Mouse (Mus musculus): ENCODE results near the gene Kdm2b. TPM values are rescaled to one million over a fixed set of nuclear protein-coding genes. Genes with fewer than 3 reads are reported as not detected.

Gene Kdm2b
- polyA plus RNA-seq, 1 experiment from 2014 or later = 108 TPM

DNA sequence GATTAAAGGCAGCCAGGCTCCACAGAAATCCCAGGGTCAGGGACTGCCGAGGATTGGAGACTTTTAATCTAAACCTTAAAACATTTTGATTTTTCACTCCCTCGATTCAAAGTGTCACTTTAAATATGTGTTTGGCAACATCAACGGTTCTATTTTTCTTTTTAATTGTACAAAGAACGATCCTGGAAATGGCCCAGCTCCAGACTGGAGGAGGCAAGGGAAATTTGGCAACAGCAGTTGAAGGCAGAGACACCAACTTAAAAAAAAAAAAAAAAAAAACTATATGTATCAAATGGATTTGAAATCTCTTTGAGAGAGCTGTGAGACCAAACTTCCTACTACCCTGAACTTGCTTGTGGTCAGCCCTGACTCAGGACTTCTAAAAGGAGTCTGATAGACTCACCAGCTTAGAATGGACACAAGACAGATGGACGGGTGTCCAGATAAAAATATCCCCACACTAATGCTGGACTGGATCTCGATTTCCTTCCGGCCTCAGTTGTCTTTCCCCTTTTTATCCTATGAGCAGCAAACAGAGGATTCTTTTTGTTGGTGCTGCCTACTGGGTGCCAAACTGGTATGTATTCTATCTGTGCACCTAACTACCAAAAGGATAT is 19.4 kb upstream of the Kdm2b start:
- 84% methylated on average over 7 of the region's 7 CpGs for WGBS
- no peak overlapping the region for H3K4me3 ChIP-seq (replicated peaks)

DNA sequence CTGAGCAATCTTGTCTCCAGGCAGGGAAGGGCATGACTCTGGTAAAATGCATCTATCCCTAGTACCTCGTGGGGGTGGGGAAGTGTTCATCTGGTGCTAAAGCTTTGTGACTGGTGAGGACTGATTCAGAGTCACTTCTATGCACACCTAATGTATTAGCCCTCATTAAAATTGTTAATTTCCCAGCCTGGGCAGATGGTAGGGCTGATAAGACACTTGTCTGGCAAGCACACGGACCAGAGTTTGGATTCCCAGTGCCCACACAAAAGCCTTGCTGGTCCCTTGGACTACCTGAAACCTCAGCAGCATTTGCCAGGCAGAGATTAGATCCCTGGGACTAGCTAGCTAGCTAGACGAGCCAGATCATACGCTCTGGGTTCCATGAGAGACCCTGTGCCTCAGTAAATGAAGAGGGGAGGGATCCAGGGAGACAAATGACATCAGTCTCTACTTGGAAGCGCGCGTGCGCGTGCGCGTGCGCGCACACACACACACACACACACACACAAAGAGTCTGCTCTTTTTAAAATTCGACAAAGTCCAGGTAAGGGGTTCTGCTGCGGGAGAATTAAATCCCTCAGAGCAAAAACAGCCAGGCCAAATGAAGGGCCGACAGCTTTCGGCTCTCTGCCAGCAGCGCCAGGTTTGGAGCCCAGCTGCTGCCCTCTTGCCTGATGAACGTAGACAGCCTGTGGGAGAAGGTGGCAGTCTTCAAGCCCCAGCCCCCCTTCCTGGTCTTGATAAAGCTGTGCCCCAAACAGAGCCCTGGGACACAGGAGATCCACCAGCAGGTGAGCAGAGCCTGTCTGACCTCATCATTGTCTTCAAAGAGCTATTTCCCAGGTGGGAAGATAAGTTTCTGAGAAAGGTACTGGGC is 16.3 kb upstream of the Kdm2b start:
- no peaks in the 10 kb centered on the region for H3K9me3 ChIP-seq
- no peak for ATAC-seq (ENCODE audit: low FRiP score)

More for the DNA sequence above, 19.4 kb upstream of the Kdm2b start:
- H3K4me2 ChIP-seq = no peak overlapping the region
- no peaks in the 10 kb centered on the region for H3K36me3 ChIP-seq (replicated peaks)
- no peak for ATAC-seq (ENCODE audit: low FRiP score)
- no peaks in the 10 kb centered on the region for H3K27me3 ChIP-seq
- no peak overlapping the region for H3K9ac ChIP-seq
- H3K4me1 ChIP-seq = peaks cover 9% of the 10 kb centered on the region; the same call in 1 of the 2 replicates
- no peaks in the 10 kb centered on the region for H3K9me3 ChIP-seq
- H3K27ac ChIP-seq = no peak overlapping the region

DNA sequence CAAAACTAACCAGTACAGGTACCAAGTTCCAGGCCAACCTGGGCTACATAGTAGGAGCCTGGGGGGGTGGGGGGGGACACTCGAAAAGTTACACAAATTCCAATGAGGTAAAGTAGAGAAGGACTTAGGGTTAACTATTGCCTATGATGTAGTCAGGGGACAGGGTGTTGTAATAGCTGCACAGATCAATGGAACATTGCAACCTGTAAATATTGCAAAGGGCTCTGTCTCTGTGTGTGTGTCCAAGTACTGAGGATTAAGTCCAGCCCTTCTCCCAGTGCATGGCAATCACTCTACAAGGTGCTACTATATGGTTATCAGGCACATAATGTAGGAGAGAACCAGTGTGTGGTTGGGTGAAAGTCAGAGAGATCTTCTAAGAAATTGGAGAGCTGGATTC is 11.3 kb upstream of the Kdm2b start:
- Histone ChIP-seq H3K36me3 (replicated peaks) (no peaks in the 10 kb centered on the region), H3K9me3 (no peaks in the 10 kb centered on the region), H3K4me3 (replicated peaks) (no peak overlapping the region), H3K27ac (no peak overlapping the region), H3K27me3 (no peaks in the 10 kb centered on the region), H3K9ac (no peak overlapping the region), H3K4me1 (peaks cover 12% of the 10 kb centered on the region), H3K4me2 (no peak overlapping the region)
- 63% methylated on average over 1 of the region's 1 CpGs for WGBS
- no peak for ATAC-seq (ENCODE audit: low FRiP score)

More for the DNA sequence above, 16.3 kb upstream of the Kdm2b start:
- 62% methylated on average over 19 of the region's 19 CpGs for WGBS
- Histone ChIP-seq H3K36me3 (replicated peaks) (no peaks in the 10 kb centered on the region), H3K4me2 (peak overlapping the region; percentile 6; the same call in 1 of the 2 replicates), H3K27me3 (no peaks in the 10 kb centered on the region), H3K9ac (no peak overlapping the region), H3K4me1 (peaks cover 16% of the 10 kb centered on the region), H3K27ac (peak overlapping the region; percentile 76), H3K4me3 (replicated peaks) (no peak overlapping the region)

DNA sequence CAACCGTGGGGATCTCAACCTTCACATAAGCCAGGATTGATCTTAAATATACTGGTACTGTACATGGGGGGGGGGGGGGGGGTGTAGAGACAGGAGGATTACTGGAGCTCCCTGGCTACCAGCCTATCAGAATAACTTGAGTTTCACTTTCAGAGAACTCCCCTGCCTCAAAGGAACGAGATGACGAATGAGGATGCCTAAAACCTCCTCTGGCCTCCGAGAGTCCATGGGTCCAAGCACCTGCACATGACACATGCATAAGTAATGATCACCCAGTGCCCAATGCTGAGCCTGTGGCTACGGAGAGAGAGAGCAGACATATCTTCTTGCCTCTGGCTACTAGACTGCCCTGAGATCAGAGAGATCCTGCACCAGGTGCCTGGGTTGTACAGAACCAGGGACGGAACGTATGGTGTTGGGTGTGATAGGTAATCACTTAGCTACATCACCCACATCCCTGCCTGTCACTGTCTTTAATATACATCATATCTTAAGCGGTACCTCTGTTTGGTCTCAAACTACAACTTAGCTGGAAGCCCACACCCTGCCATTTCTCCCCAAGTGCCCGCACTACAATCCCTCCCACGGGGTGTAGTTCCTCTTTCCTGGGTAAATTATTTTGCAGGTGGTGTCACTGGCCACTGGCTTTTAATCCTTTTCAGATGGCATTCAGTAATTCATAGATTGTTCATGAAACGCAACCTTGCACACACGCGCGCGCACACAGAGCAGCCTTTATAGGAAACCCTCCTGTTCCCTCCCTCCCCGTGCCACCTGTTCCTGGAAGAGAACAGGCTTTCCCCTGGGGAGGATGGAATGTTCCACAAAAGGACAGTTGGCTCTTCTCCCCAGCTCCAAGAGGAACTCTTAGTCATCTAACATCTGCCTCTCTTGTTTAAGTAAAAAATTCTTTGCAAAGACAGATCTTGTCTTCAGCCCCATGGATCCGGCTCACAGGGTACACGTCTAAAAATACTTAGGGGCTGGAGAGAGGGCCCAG is 7.9 kb upstream of the Kdm2b start:
- Histone ChIP-seq H3K4me2 (no peak overlapping the region), H3K4me3 (replicated peaks) (no peak overlapping the region), H3K9ac (no peak overlapping the region), H3K27ac (no peak overlapping the region), H3K36me3 (replicated peaks) (no peaks in the 10 kb centered on the region), H3K9me3 (no peaks in the 10 kb centered on the region), H3K4me1 (peaks cover 19% of the 10 kb centered on the region), H3K27me3 (no peaks in the 10 kb centered on the region)
- WGBS = 94% methylated on average over 18 of the region's 18 CpGs
- no peak for ATAC-seq (ENCODE audit: low FRiP score)

DNA sequence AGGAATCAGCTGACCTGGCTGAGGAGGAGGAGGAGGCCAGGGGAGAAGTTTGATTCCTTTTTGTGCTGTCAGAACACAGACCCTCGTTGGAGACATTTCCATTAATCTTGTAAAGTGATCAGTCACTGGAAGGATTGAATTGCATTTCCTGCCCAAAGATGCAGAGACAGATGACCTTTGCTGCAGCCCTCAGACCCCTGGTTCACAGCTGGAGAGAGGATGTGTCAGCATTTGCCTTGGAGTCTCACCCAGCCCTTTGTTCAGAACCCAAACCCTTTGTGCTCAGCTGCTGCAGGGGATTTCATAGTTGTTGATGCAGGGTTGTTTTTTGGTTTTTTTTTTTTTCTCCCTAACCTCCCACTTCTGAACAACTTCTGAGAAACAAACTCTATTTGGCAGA is 5.3 kb upstream of the Kdm2b start:
- Histone ChIP-seq H3K36me3 (replicated peaks) (no peaks in the 10 kb centered on the region), H3K4me2 (no peak overlapping the region), H3K4me3 (replicated peaks) (no peak overlapping the region), H3K9ac (no peak overlapping the region), H3K9me3 (no peaks in the 10 kb centered on the region), H3K4me1 (peaks cover 36% of the 10 kb centered on the region), H3K27ac (no peak overlapping the region; the same call in 1 of the 2 replicates), H3K27me3 (no peaks in the 10 kb centered on the region)
- 0% methylated on average over 1 of the region's 1 CpGs for WGBS
- ATAC-seq (ENCODE audit: low FRiP score) = no peak

DNA sequence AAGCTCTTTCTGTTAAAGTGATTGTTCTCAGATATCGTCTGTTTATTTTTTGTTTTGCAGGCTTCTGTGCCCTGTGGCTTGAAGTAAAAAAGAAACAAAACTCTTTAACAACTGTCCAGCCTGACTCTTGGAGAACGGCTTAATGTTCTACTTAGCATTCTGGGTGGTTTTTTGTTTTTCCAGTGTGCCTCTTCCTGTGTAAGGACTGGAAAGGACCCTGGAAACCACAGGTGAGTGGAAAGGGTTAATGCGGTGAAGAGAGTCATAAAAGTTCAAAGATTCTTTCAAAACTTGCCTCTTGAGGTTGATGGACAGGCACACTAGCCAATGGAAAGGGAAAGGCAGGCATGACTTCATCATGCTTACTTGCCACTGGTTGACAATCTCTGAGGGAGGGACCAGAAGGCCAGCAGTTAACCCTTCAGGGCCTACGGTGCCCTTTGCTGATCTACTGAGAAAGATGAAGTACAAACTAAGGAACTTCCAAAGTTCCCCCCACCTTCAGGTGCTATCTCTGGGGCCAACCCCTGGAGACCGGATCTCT is 4.8 kb upstream of the Kdm2b start:
- no peak overlapping the region for H3K9ac ChIP-seq
- no peak overlapping the region for H3K4me3 ChIP-seq (replicated peaks)
- no peaks in the 10 kb centered on the region for H3K27me3 ChIP-seq
- H3K36me3 ChIP-seq (replicated peaks) = no peaks in the 10 kb centered on the region
- peaks cover 41% of the 10 kb centered on the region for H3K4me1 ChIP-seq
- no peak overlapping the region for H3K4me2 ChIP-seq
- peak; percentile 87 for ATAC-seq (ENCODE audit: low FRiP score)
- H3K9me3 ChIP-seq = no peaks in the 10 kb centered on the region
- 11% methylated on average over 5 of the region's 5 CpGs for WGBS
- no peak overlapping the region; the same call in 1 of the 2 replicates for H3K27ac ChIP-seq

DNA sequence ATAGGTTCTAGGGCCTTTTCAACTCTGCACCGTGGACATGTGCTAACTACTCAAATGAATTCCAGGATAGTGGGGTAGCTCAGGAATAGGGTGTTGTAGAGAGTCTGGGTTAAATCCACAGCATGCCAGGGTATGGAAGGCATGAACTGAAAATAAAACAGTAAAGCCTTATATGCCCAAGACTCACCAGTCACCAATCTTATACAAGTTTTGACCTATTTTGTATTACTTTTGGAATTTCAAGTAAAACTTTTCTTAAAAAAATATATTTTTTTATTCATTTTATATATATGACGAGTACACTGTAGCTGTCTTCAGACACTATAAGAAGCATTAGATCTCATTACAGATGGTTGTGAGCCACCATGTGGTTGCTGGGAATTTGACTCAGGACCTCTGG is 4.2 kb upstream of the Kdm2b start:
- no peak overlapping the region for H3K4me3 ChIP-seq (replicated peaks)
- H3K36me3 ChIP-seq (replicated peaks) = no peaks in the 10 kb centered on the region
- peaks cover 43% of the 10 kb centered on the region for H3K4me1 ChIP-seq
- H3K9ac ChIP-seq = no peak overlapping the region
- H3K27me3 ChIP-seq = no peaks in the 10 kb centered on the region
- no peak overlapping the region for H3K4me2 ChIP-seq
- WGBS = 48% methylated on average over 2 of the region's 2 CpGs
- no peak overlapping the region for H3K27ac ChIP-seq
- no peaks in the 10 kb centered on the region for H3K9me3 ChIP-seq
- ATAC-seq (ENCODE audit: low FRiP score) = no peak

DNA sequence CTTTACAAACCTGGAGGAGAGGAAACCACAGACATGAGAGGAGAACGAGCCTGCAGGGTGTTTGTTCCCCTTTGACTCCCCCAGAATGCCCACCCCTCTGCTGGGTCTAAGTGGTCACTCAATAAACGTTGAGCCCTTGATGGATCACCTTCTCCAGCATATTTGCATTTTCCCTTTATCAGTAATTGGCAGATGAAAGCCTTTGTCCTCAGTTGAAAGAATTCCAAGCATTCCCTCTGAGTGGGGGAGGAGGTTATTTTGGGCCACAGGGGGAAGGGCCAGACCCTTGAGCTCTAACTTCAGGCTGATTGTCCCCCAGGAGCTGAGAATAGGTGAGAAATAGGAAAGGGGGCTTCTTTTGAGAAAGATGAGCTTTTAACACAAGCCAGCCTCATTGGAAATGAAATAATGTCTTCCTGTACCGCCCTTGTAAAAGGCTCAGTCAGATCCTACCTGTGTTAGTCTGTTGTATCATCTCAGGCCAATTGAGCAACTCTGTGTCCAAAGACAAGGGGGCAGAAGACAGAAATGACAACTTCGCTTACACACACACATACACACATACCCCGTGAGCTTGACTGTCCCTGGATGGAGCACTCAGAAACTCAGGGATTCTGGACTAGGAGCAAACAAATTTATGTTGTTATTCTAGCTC is 1.9 kb upstream of the Kdm2b start:
- Histone ChIP-seq H3K4me1 (peaks cover 59% of the 10 kb centered on the region), H3K4me2 (peak overlapping the region; percentile 96), H3K9ac (peak overlapping the region; percentile 74), H3K27ac (peak overlapping the region; percentile 50; the same call in 1 of the 2 replicates), H3K9me3 (no peaks in the 10 kb centered on the region), H3K27me3 (no peaks in the 10 kb centered on the region), H3K4me3 (replicated peaks) (peak overlapping the region; percentile 60; the same call in 1 of the 2 replicates), H3K36me3 (replicated peaks) (no peaks in the 10 kb centered on the region)
- 29% methylated on average over 5 of the region's 5 CpGs for WGBS
- no peak for ATAC-seq (ENCODE audit: low FRiP score)

DNA sequence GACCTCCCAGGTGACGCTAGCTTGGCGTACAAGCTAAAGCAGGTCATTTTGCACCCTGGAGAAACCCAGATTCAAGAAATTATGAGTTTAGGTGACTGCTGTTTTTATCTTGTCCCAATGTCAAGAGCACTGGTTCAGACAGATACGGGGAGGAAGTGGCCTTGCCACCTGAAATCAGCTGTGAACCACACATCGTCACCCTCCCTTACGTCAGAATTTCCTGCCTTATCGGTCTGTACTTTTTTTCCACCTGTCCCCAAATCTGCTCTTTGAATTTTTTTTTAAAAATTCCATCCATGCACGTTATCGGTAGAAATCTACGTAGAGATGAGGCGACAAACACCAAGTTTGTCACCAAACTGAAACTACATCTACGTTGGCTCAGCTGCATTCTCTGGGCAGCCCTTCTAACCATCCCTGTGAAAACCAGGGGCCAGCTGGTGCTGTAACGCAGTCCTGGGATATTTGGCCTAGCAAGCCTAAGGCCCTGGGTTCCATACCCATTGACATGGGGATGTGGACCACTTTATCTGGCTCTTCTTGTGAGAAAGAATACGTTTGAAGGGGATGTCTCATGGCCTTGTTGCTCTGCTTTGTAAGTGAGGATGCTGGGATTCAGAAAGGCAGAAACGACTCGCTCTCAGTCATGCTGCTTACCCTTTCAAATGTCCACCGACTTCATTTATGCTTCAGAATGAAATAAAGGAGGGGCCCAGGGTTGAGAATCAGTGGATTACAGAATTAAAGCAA is 963 bp upstream of the Kdm2b start:
- no peak for ATAC-seq (ENCODE audit: low FRiP score)
- H3K27me3 ChIP-seq = no peaks in the 10 kb centered on the region; the same call in 1 of the 2 replicates
- H3K4me2 ChIP-seq = peak overlapping the region; percentile 96
- peaks cover 67% of the 10 kb centered on the region for H3K4me1 ChIP-seq
- peak overlapping the region; percentile 60 for H3K4me3 ChIP-seq (replicated peaks)
- peak overlapping the region; percentile 82; the same call in 1 of the 2 replicates for H3K27ac ChIP-seq
- H3K9me3 ChIP-seq = no peaks in the 10 kb centered on the region
- 11% methylated on average over 16 of the region's 16 CpGs for whole genome bisulfite sequencing
- no peaks in the 10 kb centered on the region for H3K36me3 ChIP-seq (replicated peaks)
- H3K9ac ChIP-seq = peak overlapping the region; percentile 74

DNA sequence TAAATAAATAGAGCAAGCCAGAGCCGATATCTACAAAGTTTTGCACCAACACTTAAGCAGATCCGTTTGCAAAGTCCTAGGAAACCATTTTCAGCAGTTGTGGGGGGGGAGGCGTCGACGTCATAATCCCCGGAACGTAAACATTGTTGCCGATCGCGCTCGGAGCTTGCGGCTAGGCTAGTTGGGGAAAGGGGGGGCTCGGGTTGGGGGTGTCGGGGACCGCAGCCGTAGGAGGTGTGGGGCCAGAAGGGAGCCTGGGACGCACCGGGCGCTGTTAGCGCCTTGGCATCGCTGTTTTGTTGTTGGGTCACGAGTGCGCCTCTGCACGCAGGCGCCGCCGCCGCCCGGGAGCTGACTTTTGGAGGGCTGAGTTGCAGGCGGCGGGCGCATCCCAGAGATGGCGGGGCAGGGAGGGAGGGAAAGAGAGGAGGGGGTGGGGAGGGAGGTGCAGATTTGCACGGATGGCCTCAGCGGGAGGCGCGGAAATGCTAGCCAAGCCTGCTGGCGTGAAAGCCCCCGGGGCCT is 560 bp downstream of the Kdm2b start:
- H3K9me3 ChIP-seq = no peaks in the 10 kb centered on the region
- H3K4me1 ChIP-seq = peaks cover 65% of the 10 kb centered on the region
- ATAC-seq (ENCODE audit: low FRiP score) = peak; percentile 45
- peak overlapping the region; percentile 96 for H3K4me2 ChIP-seq
- WGBS = under 1% methylated on average over 36 of the region's 39 CpGs
- peak overlapping the region; percentile 60 for H3K4me3 ChIP-seq (replicated peaks)
- H3K9ac ChIP-seq = peak overlapping the region; percentile 74
- peak overlapping the region; percentile 82 for H3K27ac ChIP-seq
- H3K27me3 ChIP-seq = no peaks in the 10 kb centered on the region; the same call in 1 of the 2 replicates
- H3K36me3 ChIP-seq (replicated peaks) = 0 out of 2 replicates have a peak, but pooled peaks cover 1% of the 10 kb centered on the region

All from forebrain, embryonic 12.5 days (tissue).